Mouse (Mus musculus): Measurements from ENCODE around the gene Prkaa1. TPM values are rescaled to one million over a fixed set of nuclear protein-coding genes. Genes with fewer than 3 reads are reported as not detected.
A peak's percentile ranks its signal among the peaks of the same experiment; 100 is the strongest.

Prkaa1 gene
- polyA plus RNA-seq, 1 experiment from 2014 or later: 11.3 TPM

- WGBS: 85% methylated on average over 9 of the region's 9 CpGs
- Histone ChIP-seq H3K27me3 (no peaks in the 10 kb centered on the region), H3K4me1 (peaks cover 12% of the 10 kb centered on the region), H3K36me3 (ENCODE audit: poor library complexity, severe bottlenecking) (no peaks in the 10 kb centered on the region), H3K4me3 (no peak overlapping the region), H3K9ac (no peak overlapping the region), H3K27ac (no peak overlapping the region), H3K4me2 (no peak overlapping the region), H3K9me3 (replicated peaks) (no peaks in the 10 kb centered on the region)
- ATAC-seq: no peak
These were observed 11.0 kb downstream of the Prkaa1 start for GRCm38 (mm10) chr15:5154621-5155020.

- H3K9ac ChIP-seq: no peak overlapping the region
- no peaks in the 10 kb centered on the region for H3K9me3 ChIP-seq (replicated peaks)
- no peak overlapping the region for H3K27ac ChIP-seq
- no peak overlapping the region for H3K4me2 ChIP-seq
- WGBS: 61% methylated on average over 5 of the region's 5 CpGs
- no peaks in the 10 kb centered on the region for H3K36me3 ChIP-seq (ENCODE audit: poor library complexity, severe bottlenecking)
- no peak overlapping the region for H3K4me3 ChIP-seq
- ATAC-seq: no peak
- no peaks in the 10 kb centered on the region for H3K27me3 ChIP-seq
- peaks cover 10% of the 10 kb centered on the region; the same call in 1 of the 2 replicates for H3K4me1 ChIP-seq
These were observed 11.4 kb downstream of the Prkaa1 start for GRCm38 (mm10) chr15:5155093-5155492.

- Histone ChIP-seq H3K27me3 (no peaks in the 10 kb centered on the region), H3K4me3 (no peak overlapping the region), H3K4me1 (peaks cover 10% of the 10 kb centered on the region; the same call in 1 of the 2 replicates), H3K4me2 (no peak overlapping the region), H3K9me3 (replicated peaks) (no peaks in the 10 kb centered on the region), H3K27ac (no peak overlapping the region), H3K9ac (no peak overlapping the region), H3K36me3 (ENCODE audit: poor library complexity, severe bottlenecking) (peaks cover 5% of the 10 kb centered on the region; the same call in 1 of the 2 replicates)
- WGBS: 92% methylated on average over 4 of the region's 4 CpGs
- no peak for ATAC-seq
These were observed 12.7 kb downstream of the Prkaa1 start for GRCm38 (mm10) chr15:5156355-5156754.

GRCm38 (mm10) chr15:5157386-5157785 is 13.7 kb downstream of the Prkaa1 start:
- no peaks in the 10 kb centered on the region for H3K9me3 ChIP-seq (replicated peaks)
- H3K27me3 ChIP-seq: no peaks in the 10 kb centered on the region
- H3K4me1 ChIP-seq: peaks cover 10% of the 10 kb centered on the region; the same call in 1 of the 2 replicates
- no peak for ATAC-seq
- peaks cover 14% of the 10 kb centered on the region; the same call in 1 of the 2 replicates for H3K36me3 ChIP-seq (ENCODE audit: poor library complexity, severe bottlenecking)
- no peak overlapping the region for H3K27ac ChIP-seq
- no peak overlapping the region for H3K4me2 ChIP-seq
- 80% methylated on average over 1 of the region's 1 CpGs for WGBS
- no peak overlapping the region for H3K4me3 ChIP-seq
- no peak overlapping the region for H3K9ac ChIP-seq

GRCm38 (mm10) chr15:5158827-5159226 is 15.2 kb downstream of the Prkaa1 start:
- Histone ChIP-seq H3K9me3 (replicated peaks) (no peaks in the 10 kb centered on the region), H3K4me1 (peaks cover 10% of the 10 kb centered on the region; the same call in 1 of the 2 replicates), H3K4me2 (no peak overlapping the region), H3K4me3 (no peak overlapping the region), H3K36me3 (ENCODE audit: poor library complexity, severe bottlenecking) (peaks cover 25% of the 10 kb centered on the region), H3K9ac (no peak overlapping the region), H3K27me3 (no peaks in the 10 kb centered on the region), H3K27ac (no peak overlapping the region)
- ATAC-seq: no peak
- 87% methylated on average over 6 of the region's 6 CpGs for WGBS

- Histone ChIP-seq H3K4me1 (no peaks in the 10 kb centered on the region), H3K27ac (no peak overlapping the region), H3K9me3 (replicated peaks) (no peaks in the 10 kb centered on the region), H3K4me2 (no peak overlapping the region), H3K9ac (no peak overlapping the region), H3K36me3 (ENCODE audit: poor library complexity, severe bottlenecking) (peaks cover 67% of the 10 kb centered on the region), H3K27me3 (no peaks in the 10 kb centered on the region), H3K4me3 (no peak overlapping the region)
- WGBS: 80% methylated on average over 12 of the region's 12 CpGs
- ATAC-seq: no peak
These were observed 21.6 kb downstream of the Prkaa1 start for GRCm38 (mm10) chr15:5165121-5165773.

GRCm38 (mm10) chr15:5173217-5173820 is 29.7 kb downstream of the Prkaa1 start:
- Histone ChIP-seq H3K4me3 (no peak overlapping the region), H3K36me3 (ENCODE audit: poor library complexity, severe bottlenecking) (peaks cover 65% of the 10 kb centered on the region), H3K9ac (no peak overlapping the region), H3K4me1 (no peaks in the 10 kb centered on the region), H3K27me3 (no peaks in the 10 kb centered on the region), H3K27ac (no peak overlapping the region), H3K9me3 (replicated peaks) (no peaks in the 10 kb centered on the region), H3K4me2 (no peak overlapping the region)
- no peak for ATAC-seq
- 92% methylated on average over 12 of the region's 12 CpGs for WGBS

GRCm38 (mm10) chr15:5184668-5185330 is 41.1 kb downstream of the Prkaa1 start:
- H3K4me1 ChIP-seq: peaks cover 20% of the 10 kb centered on the region
- no peaks in the 10 kb centered on the region for H3K9me3 ChIP-seq (replicated peaks)
- H3K4me3 ChIP-seq: peak overlapping the region; percentile 90
- no peaks in the 10 kb centered on the region for H3K27me3 ChIP-seq
- H3K4me2 ChIP-seq: peak overlapping the region; percentile 82
- ATAC-seq: peak; percentile 58
- 49% methylated on average over 10 of the region's 11 CpGs for WGBS
- peaks cover 1% of the 10 kb centered on the region; the same call in 1 of the 2 replicates for H3K36me3 ChIP-seq (ENCODE audit: poor library complexity, severe bottlenecking)
- H3K9ac ChIP-seq: peak overlapping the region; percentile 81
- peak overlapping the region; percentile 72; the same call in 1 of the 2 replicates for H3K27ac ChIP-seq

- Histone ChIP-seq H3K9me3 (replicated peaks) (no peaks in the 10 kb centered on the region), H3K4me3 (peak within 1 kb of the TSS; percentile 90), H3K27ac (peak within 1 kb of the TSS; percentile 72), H3K4me1 (peaks cover 20% of the 10 kb centered on the region), H3K36me3 (ENCODE audit: poor library complexity, severe bottlenecking) (peaks cover 10% of the 10 kb centered on the region), H3K9ac (peak within 1 kb of the TSS; percentile 81), H3K27me3 (no peaks in the 10 kb centered on the region), H3K4me2 (peak within 1 kb of the TSS; percentile 82)
- peak; percentile 91 for ATAC-seq
- under 1% methylated on average over 55 of the region's 55 CpGs for WGBS
These were observed 42.0 kb downstream of the Prkaa1 start, which contains the start of gene Ttc33 for GRCm38 (mm10) chr15:5185366-5186292. TSS of gene Ttc33 (plus strand) at chr15:5185525.

- Histone ChIP-seq H3K9me3 (replicated peaks) (no peaks in the 10 kb centered on the region), H3K36me3 (ENCODE audit: poor library complexity, severe bottlenecking) (peaks cover 16% of the 10 kb centered on the region), H3K4me1 (peaks cover 20% of the 10 kb centered on the region), H3K4me2 (peak overlapping the region; percentile 82), H3K27ac (no peak overlapping the region), H3K4me3 (peak overlapping the region; percentile 90), H3K9ac (peak overlapping the region; percentile 81), H3K27me3 (no peaks in the 10 kb centered on the region)
- WGBS: 32% methylated on average over 10 of the region's 10 CpGs
- ATAC-seq: peak; percentile 1
These were observed 42.6 kb downstream of the Prkaa1 start for GRCm38 (mm10) chr15:5186293-5186675.

- no peak overlapping the region for H3K4me3 ChIP-seq
- no peak overlapping the region for H3K9ac ChIP-seq
- 68% methylated on average over 3 of the region's 4 CpGs for WGBS
- no peaks in the 10 kb centered on the region for H3K9me3 ChIP-seq (replicated peaks)
- H3K4me2 ChIP-seq: no peak overlapping the region
- no peaks in the 10 kb centered on the region for H3K27me3 ChIP-seq
- peaks cover 20% of the 10 kb centered on the region for H3K4me1 ChIP-seq
- peaks cover 21% of the 10 kb centered on the region for H3K36me3 ChIP-seq (ENCODE audit: poor library complexity, severe bottlenecking)
- no peak overlapping the region for H3K27ac ChIP-seq
- ATAC-seq: no peak
These were observed 43.5 kb downstream of the Prkaa1 start for GRCm38 (mm10) chr15:5187116-5187515.
